Mouse (Mus musculus): Measurements from ENCODE around the gene Atp2b1. TPM values are rescaled to one million over a fixed set of nuclear protein-coding genes. Genes with fewer than 3 reads are reported as not detected.

The Atp2b1 gene
- 86.3 and 86.4 TPM in 2 replicates for polyA plus RNA-seq (2014; fragmentation: Nextera tagmentation; extraction: Ambion mirVana)

DNA sequence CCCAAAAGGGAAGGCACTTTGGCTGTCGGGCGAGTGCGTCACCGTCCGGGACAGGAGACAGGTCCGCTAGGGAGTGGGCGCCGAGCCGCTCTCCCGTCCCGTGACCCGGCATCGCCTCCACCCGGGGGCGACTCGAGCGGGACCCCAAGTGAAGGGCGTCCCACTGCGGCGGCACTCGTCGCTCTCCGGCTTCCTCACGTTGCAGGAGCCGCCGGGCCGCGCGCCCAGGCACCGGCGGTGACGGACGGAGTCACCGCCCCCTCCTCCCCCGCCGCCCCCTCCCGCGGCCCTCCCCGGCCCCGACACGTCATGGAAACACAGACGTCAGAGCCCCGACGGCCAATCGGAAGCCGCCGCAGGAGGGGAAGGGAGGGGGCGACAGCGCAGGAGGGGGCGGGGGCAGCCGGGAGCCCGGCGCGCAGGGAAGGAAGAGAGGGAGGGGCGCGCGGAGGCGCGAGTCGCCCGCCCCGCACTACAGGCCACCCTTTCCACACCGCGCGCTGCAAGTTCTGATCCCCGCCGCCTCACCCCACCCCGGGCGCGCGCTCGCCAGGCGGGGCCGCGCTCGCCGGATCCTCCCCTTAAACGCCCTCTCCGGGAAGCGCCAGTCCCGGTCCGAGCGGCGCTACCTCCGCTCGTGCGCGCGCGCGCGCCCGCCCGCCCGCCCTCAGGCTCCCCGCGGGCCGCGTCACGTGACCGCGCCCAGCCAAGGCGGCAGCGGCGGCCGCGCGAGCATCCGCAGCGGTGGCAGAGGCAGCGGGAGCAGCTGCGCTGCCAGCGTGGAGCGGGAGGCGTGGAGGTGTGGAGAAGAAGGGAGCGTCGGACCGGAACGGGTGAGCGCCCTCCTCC, at the start of gene Atp2b1:
TSS of gene Atp2b1 (plus strand) at position 446 of the 849 bp plus-strand sequence.
- WGBS, result under 1% methylated on average over 68 of the region's 120 CpGs
- H3K4me2 ChIP-seq (ENCODE audit: low read length), result peak within 1 kb of the TSS; percentile 88
- peak; percentile 93 for ATAC-seq (ENCODE audit: insufficient number of reproducible peaks, insufficient read depth, low FRiP score, low read depth)
- no peaks in the 10 kb centered on the region for H3K9me3 ChIP-seq (ENCODE audit: control insufficient read depth, low read length)
- H3K4me1 ChIP-seq (ENCODE audit: control insufficient read depth in 2 of 2, insufficient read depth in 2 of 2, low read length in 2 of 2), result peaks cover 2 to 11% of the 10 kb centered on the region in 2 experiments
- H3K9ac ChIP-seq (ENCODE audit: low read length), result peak within 1 kb of the TSS; percentile 94
- H3K36me3 ChIP-seq (ENCODE audit: control insufficient read depth, insufficient read depth, low read length), result no peaks in the 10 kb centered on the region
- H3K4me3 ChIP-seq (ENCODE audit: control insufficient read depth in 1 of 2, insufficient read depth in 1 of 2, low read depth in 1 of 2, low read length in 2 of 2), result peak within 1 kb of the TSS; percentile 70 to 97
- peak within 1 kb of the TSS; percentile 96 to 99 for H3K27ac ChIP-seq (replicated peaks in 1 of 2; ENCODE audit: control insufficient read depth in 1 of 2, insufficient read depth in 1 of 2, low read depth in 2 of 2, low read length in 2 of 2)
- H3K27me3 ChIP-seq (ENCODE audit: control insufficient read depth, insufficient read depth, low read length), result no peaks in the 10 kb centered on the region

DNA sequence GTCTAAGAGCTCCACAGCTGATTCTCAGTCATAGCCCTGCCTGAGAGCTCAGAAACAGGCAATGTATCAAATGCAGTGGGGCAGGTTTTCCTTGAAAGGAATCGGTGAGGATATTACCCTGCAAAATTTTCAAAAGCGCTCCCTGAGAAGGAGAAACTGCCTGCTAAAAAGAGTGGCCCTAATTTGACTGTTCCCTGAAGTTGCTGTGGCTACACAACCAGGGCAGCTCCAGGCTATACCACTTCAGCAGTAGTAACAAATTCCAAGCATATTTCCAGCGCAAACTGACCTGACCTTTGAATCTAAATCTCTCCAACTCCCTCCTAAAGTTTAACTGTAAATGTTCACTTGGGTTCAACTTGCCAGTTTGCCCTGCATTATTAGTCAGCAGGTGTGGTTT, 49.4 kb upstream of the Atp2b1 start:
- no peaks in the 10 kb centered on the region for H3K36me3 ChIP-seq (ENCODE audit: control insufficient read depth, insufficient read depth, low read length)
- H3K4me2 ChIP-seq (ENCODE audit: low read length), result no peak overlapping the region
- no peak overlapping the region for H3K9ac ChIP-seq (ENCODE audit: low read length)
- no peaks in the 10 kb centered on the region for H3K9me3 ChIP-seq (ENCODE audit: control insufficient read depth, low read length)
- no peaks in the 10 kb centered on the region for H3K4me1 ChIP-seq (ENCODE audit: control insufficient read depth in 2 of 2, insufficient read depth in 2 of 2, low read length in 2 of 2)
- no peak overlapping the region for H3K4me3 ChIP-seq (ENCODE audit: control insufficient read depth in 1 of 2, insufficient read depth in 1 of 2, low read depth in 1 of 2, low read length in 2 of 2)
- ATAC-seq (ENCODE audit: insufficient number of reproducible peaks, insufficient read depth, low FRiP score, low read depth), result no peak
- 57% methylated on average over 3 of the region's 3 CpGs for WGBS
- no peaks in the 10 kb centered on the region for H3K27me3 ChIP-seq (ENCODE audit: control insufficient read depth, insufficient read depth, low read length)
- no peak overlapping the region for H3K27ac ChIP-seq (replicated peaks in 1 of 2; ENCODE audit: control insufficient read depth in 1 of 2, insufficient read depth in 1 of 2, low read depth in 2 of 2, low read length in 2 of 2)

- WGBS, result 92% methylated on average over 5 of the region's 5 CpGs
- Histone ChIP-seq H3K4me1 (ENCODE audit: control insufficient read depth in 2 of 2, insufficient read depth in 2 of 2, low read length in 2 of 2) (no peaks in the 10 kb centered on the region), H3K36me3 (ENCODE audit: control insufficient read depth, insufficient read depth, low read length) (no peaks in the 10 kb centered on the region), H3K27ac (replicated peaks in 1 of 2; ENCODE audit: control insufficient read depth in 1 of 2, insufficient read depth in 1 of 2, low read depth in 2 of 2, low read length in 2 of 2) (no peak overlapping the region), H3K9ac (ENCODE audit: low read length) (no peak overlapping the region), H3K4me3 (ENCODE audit: control insufficient read depth in 1 of 2, insufficient read depth in 1 of 2, low read depth in 1 of 2, low read length in 2 of 2) (no peak overlapping the region), H3K27me3 (ENCODE audit: control insufficient read depth, insufficient read depth, low read length) (no peaks in the 10 kb centered on the region), H3K9me3 (ENCODE audit: control insufficient read depth, low read length) (no peaks in the 10 kb centered on the region), H3K4me2 (ENCODE audit: low read length) (no peak overlapping the region)
- ATAC-seq (ENCODE audit: insufficient number of reproducible peaks, insufficient read depth, low FRiP score, low read depth), result no peak
Measured at GRCm38 (mm10) chr10:98866836-98867370, 47.3 kb upstream of the Atp2b1 start.

GRCm38 (mm10) chr10:98868351-98868908, 45.8 kb upstream of the Atp2b1 start:
- Histone ChIP-seq H3K4me2 (ENCODE audit: low read length) (no peak overlapping the region), H3K4me1 (ENCODE audit: control insufficient read depth in 2 of 2, insufficient read depth in 2 of 2, low read length in 2 of 2) (no peaks in the 10 kb centered on the region), H3K4me3 (ENCODE audit: control insufficient read depth in 1 of 2, insufficient read depth in 1 of 2, low read depth in 1 of 2, low read length in 2 of 2) (no peak overlapping the region), H3K27me3 (ENCODE audit: control insufficient read depth, insufficient read depth, low read length) (no peaks in the 10 kb centered on the region), H3K27ac (replicated peaks in 1 of 2; ENCODE audit: control insufficient read depth in 1 of 2, insufficient read depth in 1 of 2, low read depth in 2 of 2, low read length in 2 of 2) (no peak overlapping the region), H3K9ac (ENCODE audit: low read length) (no peak overlapping the region), H3K36me3 (ENCODE audit: control insufficient read depth, insufficient read depth, low read length) (no peaks in the 10 kb centered on the region), H3K9me3 (ENCODE audit: control insufficient read depth, low read length) (no peaks in the 10 kb centered on the region)
- no peak for ATAC-seq (ENCODE audit: insufficient number of reproducible peaks, insufficient read depth, low FRiP score, low read depth)
- 69% methylated on average over 4 of the region's 4 CpGs for WGBS

DNA sequence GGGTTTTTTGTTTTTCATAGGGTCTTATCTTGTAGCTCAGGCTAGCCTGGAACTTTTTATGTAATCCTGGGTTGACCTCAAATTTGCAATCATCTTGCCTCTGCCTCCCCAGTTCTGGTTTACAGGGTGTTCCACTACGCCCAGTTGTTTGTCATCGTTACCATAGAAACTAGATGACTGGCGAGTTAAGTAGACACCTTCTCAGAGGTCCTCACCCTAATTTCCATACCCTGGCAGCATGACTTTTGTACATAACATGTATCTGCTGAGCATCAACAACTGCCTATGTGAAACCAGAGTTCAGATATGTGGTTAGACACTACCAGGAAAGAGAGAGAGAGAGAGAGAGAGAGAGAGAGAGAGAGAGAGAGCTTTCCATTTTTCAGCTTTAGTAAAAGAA, 36.4 kb upstream of the Atp2b1 start:
- ATAC-seq (ENCODE audit: insufficient number of reproducible peaks, insufficient read depth, low FRiP score, low read depth), result no peak
- Histone ChIP-seq H3K4me3 (ENCODE audit: control insufficient read depth in 1 of 2, insufficient read depth in 1 of 2, low read depth in 1 of 2, low read length in 2 of 2) (no peak overlapping the region), H3K36me3 (ENCODE audit: control insufficient read depth, insufficient read depth, low read length) (no peaks in the 10 kb centered on the region), H3K27ac (replicated peaks in 1 of 2; ENCODE audit: control insufficient read depth in 1 of 2, insufficient read depth in 1 of 2, low read depth in 2 of 2, low read length in 2 of 2) (no peak overlapping the region), H3K9me3 (ENCODE audit: control insufficient read depth, low read length) (no peaks in the 10 kb centered on the region), H3K4me2 (ENCODE audit: low read length) (no peak overlapping the region), H3K9ac (ENCODE audit: low read length) (no peak overlapping the region), H3K4me1 (ENCODE audit: control insufficient read depth in 2 of 2, insufficient read depth in 2 of 2, low read length in 2 of 2) (no peaks in the 10 kb centered on the region), H3K27me3 (ENCODE audit: control insufficient read depth, insufficient read depth, low read length) (no peaks in the 10 kb centered on the region)
- WGBS, result 75% methylated on average over 3 of the region's 3 CpGs

- H3K27me3 ChIP-seq (ENCODE audit: control insufficient read depth, insufficient read depth, low read length), result no peaks in the 10 kb centered on the region
- H3K9me3 ChIP-seq (ENCODE audit: control insufficient read depth, low read length), result no peaks in the 10 kb centered on the region
- no peaks in the 10 kb centered on the region for H3K36me3 ChIP-seq (ENCODE audit: control insufficient read depth, insufficient read depth, low read length)
- no peak overlapping the region for H3K4me2 ChIP-seq (ENCODE audit: low read length)
- no peak overlapping the region for H3K9ac ChIP-seq (ENCODE audit: low read length)
- ATAC-seq (ENCODE audit: insufficient number of reproducible peaks, insufficient read depth, low FRiP score, low read depth), result no peak
- no peak overlapping the region for H3K4me3 ChIP-seq (ENCODE audit: control insufficient read depth in 1 of 2, insufficient read depth in 1 of 2, low read depth in 1 of 2, low read length in 2 of 2)
- no peak overlapping the region for H3K27ac ChIP-seq (replicated peaks in 1 of 2; ENCODE audit: control insufficient read depth in 1 of 2, insufficient read depth in 1 of 2, low read depth in 2 of 2, low read length in 2 of 2)
- no peaks in the 10 kb centered on the region for H3K4me1 ChIP-seq (ENCODE audit: control insufficient read depth in 2 of 2, insufficient read depth in 2 of 2, low read length in 2 of 2)
- WGBS, result 58% methylated on average over 2 of the region's 2 CpGs
Measured at GRCm38 (mm10) chr10:98878636-98879035, 35.6 kb upstream of the Atp2b1 start.

DNA sequence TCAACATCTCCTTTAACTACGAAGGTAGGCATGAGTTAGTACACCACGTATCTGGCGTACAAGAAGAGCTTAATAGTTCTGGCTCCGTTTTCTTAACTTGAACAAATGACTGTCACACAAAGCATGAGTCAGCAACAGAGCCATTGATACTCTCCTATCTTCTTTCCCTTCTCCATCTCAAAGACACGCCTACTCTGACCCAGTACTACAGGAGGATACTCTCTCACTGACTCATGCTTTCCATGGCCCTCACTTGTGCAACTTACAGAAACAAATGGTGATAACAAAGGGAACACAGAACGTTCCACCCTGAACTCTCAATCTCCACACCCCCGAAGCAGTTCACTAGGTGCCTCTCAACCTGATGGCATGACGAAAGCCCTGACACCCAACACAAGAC, 34.1 kb upstream of the Atp2b1 start:
- no peaks in the 10 kb centered on the region for H3K9me3 ChIP-seq (ENCODE audit: control insufficient read depth, low read length)
- H3K4me1 ChIP-seq (ENCODE audit: control insufficient read depth in 2 of 2, insufficient read depth in 2 of 2, low read length in 2 of 2), result no peaks in the 10 kb centered on the region
- no peak for ATAC-seq (ENCODE audit: insufficient number of reproducible peaks, insufficient read depth, low FRiP score, low read depth)
- H3K36me3 ChIP-seq (ENCODE audit: control insufficient read depth, insufficient read depth, low read length), result no peaks in the 10 kb centered on the region
- no peak overlapping the region for H3K9ac ChIP-seq (ENCODE audit: low read length)
- no peak overlapping the region for H3K4me2 ChIP-seq (ENCODE audit: low read length)
- H3K4me3 ChIP-seq (ENCODE audit: control insufficient read depth in 1 of 2, insufficient read depth in 1 of 2, low read depth in 1 of 2, low read length in 2 of 2), result no peak overlapping the region
- H3K27ac ChIP-seq (replicated peaks in 1 of 2; ENCODE audit: control insufficient read depth in 1 of 2, insufficient read depth in 1 of 2, low read depth in 2 of 2, low read length in 2 of 2), result no peak overlapping the region
- 66% methylated on average over 8 of the region's 8 CpGs for whole genome bisulfite sequencing
- H3K27me3 ChIP-seq (ENCODE audit: control insufficient read depth, insufficient read depth, low read length), result no peaks in the 10 kb centered on the region

Measured in heart, embryonic 14.5 days (tissue).